Comparison of ENCODE assay signal across 9 mouse cellular contexts in genomic region chr4:120277255-120277928, GRCm38 (mm10). TPM values are rescaled to one million over a fixed set of nuclear protein-coding genes. Genes with fewer than 3 reads are reported as not detected.
DNase-seq lines count a peak whose midpoint lies in the region; ATAC-seq lines count a peak whose summit lies in the region.
"Had no signal": no experiment of that assay in that cellular context is flagged by ENCODE, and none has a peak within 500 bp of the region (broad histone marks: within the 10 kb centered on the region; RNA-seq: fewer than 3 reads in every experiment).

No protein-coding gene starts in this region.

- peak; percentile 71 to 89 for DNase-seq in heart, adult 18-20 months
- peak; percentile 72 for DNase-seq in embryonic facial prominence, embryonic 14.5 days (ENCODE audit: low spot score)
- DNase-seq in heart, postnatal 25 days (ENCODE audit: low spot score): peak; percentile 69
- DNase-seq in left cerebral cortex, adult 9 months (ENCODE audit: low spot score in 2 of 2): no peak
- DNase-seq in right cerebral cortex, postnatal 36 days (ENCODE audit: low spot score in 2 of 2): no peak

- no peaks in the 10 kb centered on the region for H3K36me3 ChIP-seq in heart, embryonic 11.5 days (ENCODE audit: control insufficient read depth, insufficient read depth, low read length)
- no peaks in the 10 kb centered on the region for H3K36me3 ChIP-seq in embryonic facial prominence, embryonic 14.5 days (ENCODE audit: control insufficient read depth, insufficient read depth, low read length)
- no peaks in the 10 kb centered on the region for H3K36me3 ChIP-seq in limb, embryonic 15.5 days
- H3K36me3 ChIP-seq in stomach, embryonic 16.5 days (ENCODE audit: control insufficient read depth, insufficient read depth, low read length): no peaks in the 10 kb centered on the region

- WGBS in heart, embryonic 11.5 days (ENCODE audit: insufficient replicate concordance): 52% methylated on average over 4 of the region's 4 CpGs
- WGBS in embryonic facial prominence, embryonic 14.5 days: 37% methylated on average over 4 of the region's 4 CpGs
- 40% methylated on average over 4 of the region's 4 CpGs for WGBS in limb, embryonic 15.5 days
- 39% methylated on average over 4 of the region's 4 CpGs for WGBS in stomach, embryonic 16.5 days

- ATAC-seq in heart, embryonic 11.5 days (replicated peaks; ENCODE audit: insufficient number of reproducible peaks, low FRiP score, low TSS enrichment): no peak
- peak; percentile 72 for ATAC-seq in embryonic facial prominence, embryonic 14.5 days (ENCODE audit: low read depth)
- peak; percentile 59; the same call in 1 of the 2 replicates for ATAC-seq in limb, embryonic 15.5 days (ENCODE audit: insufficient number of reproducible peaks, low FRiP score, low TSS enrichment, low read depth)
- peak; percentile 46 for ATAC-seq in stomach, embryonic 16.5 days (ENCODE audit: insufficient read depth, low FRiP score)

- intact Hi-C loops in heart, postnatal 25 days (cut with DNase I): loop anchor here (2.0 kb wide), 1 partner anchor 31 kb away; no protein-coding TSS in a partner anchor

- peaks cover 8% of the 10 kb centered on the region for H3K4me1 ChIP-seq in heart, embryonic 11.5 days (ENCODE audit: control insufficient read depth, insufficient read depth, low read length)
- H3K4me1 ChIP-seq in embryonic facial prominence, embryonic 14.5 days (ENCODE audit: control insufficient read depth, insufficient read depth, low read length): peaks cover 6% of the 10 kb centered on the region; the same call in 1 of the 2 replicates
- H3K4me1 ChIP-seq in limb, embryonic 15.5 days: peaks cover 14% of the 10 kb centered on the region
- peaks cover 9% of the 10 kb centered on the region; the same call in 1 of the 2 replicates for H3K4me1 ChIP-seq in stomach, embryonic 16.5 days (ENCODE audit: control insufficient read depth, insufficient read depth, low read length)

- H3K27ac ChIP-seq in heart, embryonic 11.5 days (ENCODE audit: low read depth, low read length): no peak overlapping the region
- H3K27ac ChIP-seq in embryonic facial prominence, embryonic 14.5 days (replicated peaks; ENCODE audit: low read depth, low read length): no peak overlapping the region
- H3K27ac ChIP-seq in limb, embryonic 15.5 days: no peak overlapping the region
- H3K27ac ChIP-seq in stomach, embryonic 16.5 days (ENCODE audit: low read length): no peak overlapping the region

- no peak overlapping the region for H3K9ac ChIP-seq in heart, embryonic 11.5 days (ENCODE audit: low read depth, low read length)
- H3K9ac ChIP-seq in embryonic facial prominence, embryonic 14.5 days (ENCODE audit: low read depth, low read length): no peak overlapping the region
- H3K9ac ChIP-seq in limb, embryonic 15.5 days: no peak overlapping the region
- H3K9ac ChIP-seq in stomach, embryonic 16.5 days (ENCODE audit: low read length): no peak overlapping the region

- peaks cover 40% of the 10 kb centered on the region for H3K27me3 ChIP-seq in heart, embryonic 11.5 days (ENCODE audit: control insufficient read depth, insufficient read depth, low read length)
- H3K27me3 ChIP-seq in embryonic facial prominence, embryonic 14.5 days (replicated peaks; ENCODE audit: control insufficient read depth, insufficient read depth, low read length): peaks cover 11% of the 10 kb centered on the region
- H3K27me3 ChIP-seq in limb, embryonic 15.5 days: peaks cover 67% of the 10 kb centered on the region
- H3K27me3 ChIP-seq in stomach, embryonic 16.5 days (ENCODE audit: control insufficient read depth, insufficient read depth, low read length): no peaks in the 10 kb centered on the region; the same call in 1 of the 2 replicates

- no peaks in the 10 kb centered on the region for H3K9me3 ChIP-seq in heart, embryonic 11.5 days (replicated peaks; ENCODE audit: control insufficient read depth, low read length)
- H3K9me3 ChIP-seq in embryonic facial prominence, embryonic 14.5 days (ENCODE audit: control insufficient read depth, low read length): no peaks in the 10 kb centered on the region
- no peaks in the 10 kb centered on the region for H3K9me3 ChIP-seq in limb, embryonic 15.5 days
- H3K9me3 ChIP-seq in stomach, embryonic 16.5 days (replicated peaks; ENCODE audit: control insufficient read depth, low read length): no peaks in the 10 kb centered on the region

- H3K4me2 ChIP-seq in heart, embryonic 11.5 days: no peak overlapping the region
- H3K4me2 ChIP-seq in embryonic facial prominence, embryonic 14.5 days (ENCODE audit: low read depth, low read length): no peak overlapping the region
- H3K4me2 ChIP-seq in limb, embryonic 15.5 days: no peak overlapping the region
- no peak overlapping the region for H3K4me2 ChIP-seq in stomach, embryonic 16.5 days (ENCODE audit: low read depth, low read length)

- H3K4me3 ChIP-seq in heart, embryonic 11.5 days (ENCODE audit: low read depth, low read length): no peak overlapping the region
- no peak overlapping the region for H3K4me3 ChIP-seq in embryonic facial prominence, embryonic 14.5 days (ENCODE audit: low read depth, low read length)
- H3K4me3 ChIP-seq in limb, embryonic 15.5 days: no peak overlapping the region
- no peak overlapping the region for H3K4me3 ChIP-seq in stomach, embryonic 16.5 days (replicated peaks; ENCODE audit: low read length)
- H3K4me3 ChIP-seq: erythroblast, embryonic 14.5 days had no signal

RNA-seq across cellular contexts. Expression of gene Foxo6, which starts 9.8 kb away (rescaled TPM):
- 1 to 10 TPM; 2.2 to 2.7 TPM for total RNA-seq in heart, adult 18-20 months (2021)
- 0.21 and 0.29 TPM in 2 replicates for polyA plus RNA-seq in heart, embryonic 11.5 days (2014; fragmentation: Nextera tagmentation; extraction: Ambion mirVana)
- 0.47 and 0.72 TPM in 2 replicates for polyA plus RNA-seq in embryonic facial prominence, embryonic 14.5 days (2014; fragmentation: Nextera tagmentation; extraction: Ambion mirVana)
- total RNA-seq in heart, postnatal 25 days (2021): 1 to 10 TPM; 2.6 to 5.6 TPM
- polyA plus RNA-seq in limb, embryonic 15.5 days (2015; fragmentation: Nextera tagmentation; extraction: Ambion mirVana): 0.17 and 0.22 TPM in 2 replicates
- polyA plus RNA-seq in stomach, embryonic 16.5 days (2015; fragmentation: Nextera tagmentation; extraction: Ambion mirVana): 0.11 and 0.15 TPM in 2 replicates
- polyA plus RNA-seq: erythroblast, embryonic 14.5 days had no signal

Comparison
In these comparisons a context has a peak if more than half of its experiments do, and no peak if none do; other contexts are left out.
1. DNase-seq: peak in heart, adult 18-20 months (2 of 2), embryonic facial prominence, embryonic 14.5 days (single experiment) and heart, postnatal 25 days (single experiment); none in left cerebral cortex, adult 9 months (0 of 2) and right cerebral cortex, postnatal 36 days (0 of 2).